ENCODE assay signal across 12 mouse cellular contexts in genomic region chr14:46955574-46956043, GRCm38 (mm10).
DNase-seq lines count a peak whose midpoint lies in the region; ATAC-seq and TF ChIP-seq lines count a peak whose summit lies in the region.
"Had no signal": no experiment of that assay in that cellular context is flagged by ENCODE, and none has a peak within 500 bp of the region (broad histone marks: within the 10 kb centered on the region; RNA-seq: fewer than 3 reads in every experiment).

No protein-coding gene starts in this region.

- TF ChIP-seq POLR2A in liver, adult 2 months (IDR thresholded peaks at IDR 0.05; ENCODE audit: extremely low read depth, insufficient read depth, low read length): no peak

- no peak overlapping the region for H3K9ac ChIP-seq in liver, adult 2 months (ENCODE audit: low read depth, low read length)
- H3K9ac ChIP-seq in liver, embryonic 11.5 days (ENCODE audit: low read depth, low read length): no peak overlapping the region
- H3K9ac ChIP-seq in kidney, embryonic 16.5 days (replicated peaks; ENCODE audit: low read length): no peak overlapping the region
- no peak overlapping the region for H3K9ac ChIP-seq in hindbrain, embryonic 12.5 days
- H3K9ac ChIP-seq: liver, embryonic 13.5 days; midbrain, embryonic 15.5 days; stomach, embryonic 15.5 days had no signal

- no peaks in the 10 kb centered on the region for H3K27me3 ChIP-seq in liver, adult 2 months (ENCODE audit: control insufficient read depth, insufficient read depth, low read length)
- no peaks in the 10 kb centered on the region for H3K27me3 ChIP-seq in liver, embryonic 11.5 days (replicated peaks; ENCODE audit: control insufficient read depth, insufficient read depth, low read length)
- no peaks in the 10 kb centered on the region for H3K27me3 ChIP-seq in kidney, embryonic 16.5 days (ENCODE audit: insufficient read depth, low read length)
- no peaks in the 10 kb centered on the region for H3K27me3 ChIP-seq in hindbrain, embryonic 12.5 days
- H3K27me3 ChIP-seq: liver, embryonic 13.5 days; midbrain, embryonic 15.5 days; stomach, embryonic 15.5 days had no signal

- H3K4me3 ChIP-seq in liver, adult 2 months (ENCODE audit: insufficient read depth, low read depth, low read length): no peak overlapping the region
- H3K4me3 ChIP-seq in liver, embryonic 11.5 days (ENCODE audit: low read depth, low read length): no peak overlapping the region
- H3K4me3 ChIP-seq in kidney, embryonic 16.5 days (ENCODE audit: low read length): no peak overlapping the region
- no peak overlapping the region for H3K4me3 ChIP-seq in hindbrain, embryonic 12.5 days
- H3K4me3 ChIP-seq: liver, embryonic 13.5 days; midbrain, embryonic 15.5 days; stomach, embryonic 15.5 days had no signal

- DNase-seq in embryo, embryonic 10 days (ENCODE audit: low spot score): peak; percentile 39
- DNase-seq in embryo, embryonic 9.5 days (ENCODE audit: extremely low spot score): no peak
- DNase-seq in liver, adult 2 months (ENCODE audit: extremely low read depth, low read depth, low spot score): peak; percentile 22
- DNase-seq in liver, embryonic 11.5 days (ENCODE audit: low spot score): no peak
- peak; percentile 64 for DNase-seq in lung, postnatal 36 days
- DNase-seq in frontal cortex, postnatal 36 days (ENCODE audit: low spot score in 2 of 2): no peak
- DNase-seq: cerebellum, postnatal 10 days; liver, embryonic 13.5 days had no signal

- TF ChIP-seq CTCF in liver, adult 2 months (IDR thresholded peaks at IDR 0.05; ENCODE audit: low read depth, low read length): no peak

- H3K4me1 ChIP-seq in liver, adult 2 months (ENCODE audit: control insufficient read depth, insufficient read depth, low read length): peaks cover 10% of the 10 kb centered on the region
- no peaks in the 10 kb centered on the region for H3K4me1 ChIP-seq in liver, embryonic 11.5 days (replicated peaks; ENCODE audit: control insufficient read depth, insufficient read depth, low read length)
- peaks cover 30% of the 10 kb centered on the region for H3K4me1 ChIP-seq in kidney, embryonic 16.5 days (ENCODE audit: insufficient read depth, low read length)
- peaks cover 10% of the 10 kb centered on the region for H3K4me1 ChIP-seq in hindbrain, embryonic 12.5 days

- no peaks in the 10 kb centered on the region for H3K36me3 ChIP-seq in liver, adult 2 months (ENCODE audit: control insufficient read depth, insufficient read depth, low read length)
- no peaks in the 10 kb centered on the region for H3K36me3 ChIP-seq in liver, embryonic 11.5 days (ENCODE audit: control insufficient read depth, insufficient read depth, low read length)
- no peaks in the 10 kb centered on the region for H3K36me3 ChIP-seq in kidney, embryonic 16.5 days (ENCODE audit: insufficient read depth, low read length)
- no peaks in the 10 kb centered on the region for H3K36me3 ChIP-seq in hindbrain, embryonic 12.5 days
- H3K36me3 ChIP-seq: liver, embryonic 13.5 days; midbrain, embryonic 15.5 days; stomach, embryonic 15.5 days had no signal

- no peak overlapping the region for H3K27ac ChIP-seq in liver, adult 2 months (replicated peaks; ENCODE audit: insufficient read depth, low read depth, low read length)
- H3K27ac ChIP-seq in liver, embryonic 11.5 days (ENCODE audit: low read depth, low read length): no peak overlapping the region
- no peak overlapping the region for H3K27ac ChIP-seq in kidney, embryonic 16.5 days (ENCODE audit: low read length)
- no peak overlapping the region; the same call in 1 of the 2 replicates for H3K27ac ChIP-seq in hindbrain, embryonic 12.5 days
- H3K27ac ChIP-seq: liver, embryonic 13.5 days; midbrain, embryonic 15.5 days; stomach, embryonic 15.5 days had no signal

- ATAC-seq in liver, embryonic 11.5 days (replicated peaks; ENCODE audit: low FRiP score): no peak
- peak; percentile 42; the same call in 1 of the 2 replicates for ATAC-seq in kidney, embryonic 16.5 days (ENCODE audit: low FRiP score, low TSS enrichment)
- no peak for ATAC-seq in hindbrain, embryonic 12.5 days (ENCODE audit: low FRiP score)
- ATAC-seq: midbrain, embryonic 15.5 days had no signal

- no peaks in the 10 kb centered on the region for H3K9me3 ChIP-seq in liver, embryonic 11.5 days (ENCODE audit: control insufficient read depth, low read length)
- H3K9me3 ChIP-seq in kidney, embryonic 16.5 days (ENCODE audit: low read length): no peaks in the 10 kb centered on the region
- H3K9me3 ChIP-seq in hindbrain, embryonic 12.5 days (replicated peaks): no peaks in the 10 kb centered on the region
- H3K9me3 ChIP-seq: liver, embryonic 13.5 days; midbrain, embryonic 15.5 days; stomach, embryonic 15.5 days had no signal

- no peak overlapping the region for H3K4me2 ChIP-seq in liver, embryonic 11.5 days
- H3K4me2 ChIP-seq in kidney, embryonic 16.5 days (replicated peaks; ENCODE audit: low read depth, low read length): no peak overlapping the region
- H3K4me2 ChIP-seq in hindbrain, embryonic 12.5 days (replicated peaks): no peak overlapping the region
- H3K4me2 ChIP-seq: liver, embryonic 13.5 days; midbrain, embryonic 15.5 days; stomach, embryonic 15.5 days had no signal

- WGBS in liver, adult 2 months: 60% methylated on average over 9 of the region's 9 CpGs
- 51% methylated on average over 9 of the region's 9 CpGs for WGBS in liver, embryonic 11.5 days
- 15% methylated on average over 9 of the region's 9 CpGs for WGBS in kidney, embryonic 16.5 days
- WGBS in hindbrain, embryonic 12.5 days: 53% methylated on average over 9 of the region's 9 CpGs

- H3K79me2 ChIP-seq in liver, adult 2 months (ENCODE audit: control insufficient read depth, insufficient read depth, low read length): no peaks in the 10 kb centered on the region

Comparison
In these comparisons a context has a peak if more than half of its experiments do, and no peak if none do; other contexts are left out.
1. DNase-seq: peak in embryo, embryonic 10 days (single experiment), liver, adult 2 months (single experiment) and lung, postnatal 36 days (single experiment); none in embryo, embryonic 9.5 days (single experiment), liver, embryonic 11.5 days (single experiment) and frontal cortex, postnatal 36 days (0 of 2).